Mouse (Mus musculus) brain, embryonic 14.5 days (tissue): ENCODE results near the gene Cdkl4.

ENCODE experiments used
- CTCF ChIP-seq: fragments of 200-500 bp; IDR thresholded peaks from 2 replicates; pipeline ENCODE4 v1.5.1; 2012; ENCODE audit warnings: inconsistent platforms, mild to moderate bottlenecking, moderate library complexity, borderline replicate concordance; ENCODE audit not compliant: insufficient read depth, insufficient read length; ENCODE audit errors: extremely low read depth
- POLR2A ChIP-seq: fragments of 200-500 bp; IDR thresholded peaks from 2 replicates; pipeline ENCODE4 v1.6.1; 2012; ENCODE audit warnings: mild to moderate bottlenecking, inconsistent platforms, borderline replicate concordance; ENCODE audit not compliant: poor library complexity, insufficient read depth, insufficient read length, severe bottlenecking; ENCODE audit errors: extremely low read depth

DNA sequence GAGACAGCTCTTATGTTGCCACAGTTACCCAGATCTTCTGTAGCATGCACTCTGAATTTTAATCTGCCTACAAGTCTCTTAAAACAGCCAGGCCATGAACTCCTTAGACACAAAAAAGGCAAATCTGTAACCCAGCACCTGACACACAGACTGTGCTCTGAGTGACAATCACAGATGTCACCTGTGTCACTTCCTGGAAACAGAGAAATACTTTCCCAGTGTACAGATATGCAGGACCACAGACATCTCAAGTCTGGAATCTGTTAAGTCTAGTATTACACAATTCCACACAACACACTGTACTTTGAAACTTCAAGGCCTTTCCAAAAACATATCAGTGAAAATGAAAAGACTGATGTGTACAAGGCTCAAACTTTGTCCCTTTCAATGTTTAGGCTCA is 47.4 kb upstream of the Cdkl4 start:
- TF ChIP-seq CTCF, result no peak
- no peak for TF ChIP-seq POLR2A
